Mouse (Mus musculus): ENCODE results near the gene Peli1.
A peak's percentile ranks its signal among the peaks of the same experiment; 100 is the strongest.

Peli1 gene

DNA sequence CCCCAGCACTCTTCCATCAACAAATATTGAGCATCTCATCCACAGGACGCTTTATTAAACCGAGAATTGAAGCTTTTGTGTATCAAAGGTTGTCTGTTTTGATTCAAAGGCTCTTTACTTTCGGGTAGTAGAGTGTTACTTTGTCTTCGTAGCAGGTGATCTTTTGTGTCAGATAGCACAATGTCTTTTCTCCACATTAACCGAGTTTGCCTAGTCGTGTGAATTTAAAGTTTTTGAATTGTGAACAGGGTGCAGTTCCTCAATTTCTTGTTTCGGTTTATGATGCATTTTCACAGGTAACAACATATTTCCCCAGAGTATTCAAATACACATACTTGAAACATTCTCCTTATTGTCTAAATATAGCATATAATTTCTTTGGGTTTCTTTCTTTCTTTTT is 1.5 kb downstream of the Peli1 start:
- DNase-seq (ENCODE audit: extremely low read depth, low read depth) = peak; percentile 47

- DNase-seq (ENCODE audit: extremely low read depth, low read depth) = no peak
Measured at GRCm38 (mm10) chr11:21093081-21093815, 2.2 kb downstream of the Peli1 start.

DNA sequence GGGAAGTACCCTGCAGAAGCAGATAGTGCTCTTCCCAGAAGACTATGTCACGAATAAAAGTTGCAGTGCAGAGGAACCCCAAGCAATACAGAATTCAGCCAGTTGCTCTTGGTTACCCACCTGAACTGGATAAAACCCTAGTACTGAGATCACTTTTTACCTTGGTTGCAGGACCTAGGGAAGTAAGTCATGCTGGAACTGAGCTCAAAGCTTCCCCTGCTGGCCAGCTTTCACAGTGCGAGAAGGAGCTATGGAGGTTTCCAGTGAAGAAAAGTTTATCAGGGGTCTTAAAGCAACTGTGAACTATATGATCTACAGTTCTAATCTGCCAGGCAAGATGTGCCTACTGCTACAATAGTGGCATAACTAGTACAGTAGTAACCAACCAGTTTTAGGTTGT is 5.5 kb downstream of the Peli1 start:
- no peak for DNase-seq (ENCODE audit: extremely low read depth, low read depth)

DNA sequence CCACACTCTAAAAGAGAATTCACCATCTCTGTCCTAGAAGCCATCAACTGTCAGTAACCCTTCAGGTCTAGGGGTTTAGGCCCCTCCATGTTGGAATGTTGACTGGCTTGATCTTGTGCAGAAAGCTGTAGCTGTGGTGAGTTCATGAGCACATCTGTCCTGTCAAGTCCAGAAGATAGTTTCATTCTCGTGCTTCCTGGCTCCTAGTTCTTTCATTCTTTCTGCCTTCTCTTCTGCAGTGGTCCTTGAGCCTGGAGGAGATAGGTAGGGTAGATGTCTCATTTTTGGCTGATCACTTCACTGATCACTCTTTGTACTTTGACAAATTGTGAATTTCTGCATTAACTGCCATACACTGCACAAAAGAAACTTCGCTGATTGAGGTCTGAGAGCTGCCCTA is 7.4 kb downstream of the Peli1 start:
- DNase-seq (ENCODE audit: extremely low read depth, low read depth) = no peak

DNA sequence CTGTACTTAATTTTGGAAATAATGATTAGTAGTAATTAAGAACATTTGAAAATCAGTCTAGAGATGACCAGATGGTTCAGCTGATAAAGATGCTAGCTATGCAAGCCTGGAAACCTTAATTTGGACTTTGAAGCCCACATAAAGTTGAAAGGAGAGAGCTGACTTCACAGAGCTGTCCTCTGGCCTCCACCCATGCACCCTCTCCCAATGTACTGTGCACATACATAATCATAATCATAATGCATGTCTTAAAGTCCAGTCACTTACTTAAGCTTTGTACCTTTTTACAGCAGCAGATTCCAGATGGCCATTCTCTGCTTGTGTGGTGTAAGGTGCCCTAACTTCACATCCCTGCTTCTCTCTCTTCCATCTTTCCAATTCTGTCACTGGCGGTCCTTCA is 9.6 kb downstream of the Peli1 start:
- DNase-seq (ENCODE audit: extremely low read depth, low read depth) = no peak

DNA sequence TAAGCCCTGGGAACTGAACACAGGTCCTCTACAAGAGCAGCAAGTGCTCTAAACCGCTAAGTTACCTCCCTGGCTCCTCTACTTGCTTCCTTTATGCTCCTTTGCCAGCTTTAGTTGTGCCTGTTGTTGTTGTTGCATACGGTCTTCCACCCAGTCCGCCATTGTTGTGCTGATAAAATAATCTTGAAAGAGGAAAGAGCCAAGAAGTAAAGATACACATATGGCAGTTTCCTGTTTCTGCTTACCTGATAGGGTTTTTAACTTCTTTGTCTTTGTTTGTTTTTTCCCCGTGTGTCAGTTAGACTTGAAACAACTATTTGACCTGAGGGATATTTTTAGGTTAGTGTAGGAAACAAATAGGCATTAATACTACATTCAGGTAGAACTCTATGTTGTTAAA is 10.2 kb downstream of the Peli1 start:
- no peak for DNase-seq (ENCODE audit: extremely low read depth, low read depth)

DNA sequence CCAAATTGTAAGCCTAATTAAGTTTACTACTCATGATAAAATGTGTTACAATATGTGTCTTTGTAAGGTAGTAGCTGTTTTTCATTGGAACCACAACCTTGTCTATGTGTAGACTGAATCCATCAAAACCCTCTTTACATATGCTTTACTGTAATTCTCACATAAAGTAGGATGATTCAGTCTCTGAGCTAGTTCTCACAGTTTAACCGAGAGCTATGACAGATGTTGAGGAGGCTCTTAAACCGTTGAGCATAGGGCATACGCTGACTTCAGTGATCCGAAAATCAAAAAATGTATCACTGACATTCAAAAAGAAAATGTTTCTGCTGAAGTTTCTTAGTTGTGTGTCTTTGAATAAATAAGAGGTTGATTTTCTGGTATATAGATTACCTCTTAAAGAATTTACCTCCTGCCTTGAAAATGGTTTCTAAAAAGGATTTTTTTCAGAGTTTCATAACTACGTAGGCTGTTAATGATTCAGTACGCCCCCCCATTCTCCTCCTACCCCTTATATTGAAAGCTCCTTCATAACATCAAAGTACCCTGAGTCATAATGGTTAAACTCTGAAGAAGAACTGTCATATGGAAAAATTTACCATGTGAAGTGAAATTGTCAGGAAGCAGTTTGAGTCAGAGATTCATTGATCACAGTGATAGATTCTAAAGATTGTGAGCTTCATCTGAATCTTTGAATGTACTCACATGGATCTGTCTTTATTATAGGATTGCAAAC is 11.3 kb downstream of the Peli1 start:
- no peak for DNase-seq (ENCODE audit: extremely low read depth, low read depth)

- no peak for DNase-seq (ENCODE audit: extremely low read depth, low read depth)
Measured at GRCm38 (mm10) chr11:21103186-21103585, 12.1 kb downstream of the Peli1 start.

- DNase-seq (ENCODE audit: extremely low read depth, low read depth) = no peak
Measured at GRCm38 (mm10) chr11:21105393-21105792, 14.3 kb downstream of the Peli1 start.

GRCm38 (mm10) chr11:21107120-21107519 is 16.0 kb downstream of the Peli1 start:
- no peak for DNase-seq (ENCODE audit: extremely low read depth, low read depth)

- DNase-seq (ENCODE audit: extremely low read depth, low read depth) = no peak
Measured at GRCm38 (mm10) chr11:21109279-21109678, 18.2 kb downstream of the Peli1 start.

- DNase-seq (ENCODE audit: extremely low read depth, low read depth) = no peak
Measured at GRCm38 (mm10) chr11:21114516-21114915, 23.4 kb downstream of the Peli1 start.

DNA sequence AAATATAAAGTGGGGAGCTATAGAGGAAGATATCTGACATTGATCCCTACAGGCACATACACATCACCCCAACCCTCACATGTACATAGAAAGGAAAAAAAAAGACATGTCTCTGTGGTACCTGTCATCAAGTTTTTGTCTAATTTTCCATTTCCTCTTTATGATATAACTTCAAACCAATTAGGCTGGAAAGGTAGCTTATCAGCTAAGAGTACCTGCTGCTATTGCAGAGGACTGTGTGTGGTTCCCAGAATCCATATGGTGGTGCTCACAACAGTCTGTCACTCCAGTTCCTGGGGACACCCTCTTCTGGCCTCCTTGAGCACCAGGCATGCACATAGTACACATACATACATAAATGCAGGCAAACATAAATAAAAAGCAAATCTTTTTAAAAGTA is 24.7 kb downstream of the Peli1 start:
- peak; percentile 60 for DNase-seq (ENCODE audit: extremely low read depth, low read depth)

DNA sequence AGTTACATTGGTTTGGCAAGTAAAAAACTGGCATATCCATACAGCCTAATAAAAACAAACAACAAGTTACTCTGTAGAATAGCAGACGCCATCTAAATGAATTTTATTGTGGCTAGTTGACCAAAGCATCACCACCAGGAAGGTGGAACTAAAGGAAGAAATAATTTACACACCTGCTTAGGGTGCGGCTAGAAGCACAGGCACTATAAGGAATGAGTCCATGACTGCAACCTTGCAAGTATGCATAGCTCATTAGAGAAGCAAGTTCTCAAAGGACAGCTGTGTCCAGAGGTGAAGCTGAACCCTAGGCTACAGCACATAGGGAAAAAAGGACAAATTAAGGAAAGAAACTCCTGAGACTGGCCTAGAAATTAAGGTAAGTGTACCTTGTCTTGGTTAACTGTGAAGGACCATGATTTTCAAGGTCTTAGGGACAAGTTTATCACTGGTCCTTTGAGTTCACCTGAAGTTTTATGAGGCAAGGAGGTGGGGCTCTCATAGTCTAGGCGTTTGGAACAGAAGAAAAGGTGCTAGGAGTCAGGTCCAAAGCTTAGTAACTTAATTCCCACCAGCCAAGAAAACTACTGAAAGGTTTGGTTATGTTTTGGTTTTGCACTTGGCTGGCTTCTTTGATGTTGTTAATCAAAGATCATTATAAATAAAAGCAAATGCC is 25.7 kb downstream of the Peli1 start:
- no peak for DNase-seq (ENCODE audit: extremely low read depth, low read depth)

DNA sequence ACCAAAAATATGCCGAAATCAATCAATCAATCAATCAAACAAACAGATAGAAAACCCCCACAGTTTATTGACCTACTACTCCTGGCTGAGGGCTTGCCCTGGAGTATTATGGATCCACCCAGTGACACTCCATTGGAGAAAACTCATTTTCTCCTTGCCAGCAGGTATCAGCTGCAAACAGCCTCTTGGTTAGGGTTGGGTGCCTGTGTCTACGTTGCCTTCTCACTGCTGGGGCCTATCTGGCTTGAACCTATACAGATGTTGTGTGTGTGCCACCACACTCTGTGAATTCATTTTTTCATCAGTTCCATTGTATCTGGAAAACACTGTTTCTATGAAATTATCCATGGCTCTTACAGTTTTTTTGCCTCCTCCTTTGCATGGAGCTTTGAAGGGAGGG is 30.6 kb downstream of the Peli1 start:
- DNase-seq (ENCODE audit: extremely low read depth, low read depth) = no peak

DNA sequence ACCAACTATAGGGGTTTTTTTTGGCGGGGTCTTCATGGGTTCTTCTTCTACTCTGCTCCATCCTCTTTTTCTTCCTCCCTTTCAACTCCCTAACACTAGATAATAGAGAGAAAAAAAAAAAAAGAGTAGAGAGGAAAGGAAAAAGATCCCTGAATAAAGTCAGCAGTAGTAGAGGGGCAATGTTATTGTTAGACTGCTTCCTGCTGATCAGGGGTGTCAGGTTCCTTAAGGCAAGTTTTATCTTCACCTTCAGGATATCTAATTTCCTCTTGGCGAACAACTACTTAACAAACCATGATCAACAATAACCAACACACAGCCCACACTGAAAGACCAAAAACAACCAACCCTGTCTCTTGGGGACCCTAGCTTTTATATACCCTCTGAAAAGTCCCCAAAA is 31.3 kb downstream of the Peli1 start:
- peak; percentile 20 for DNase-seq (ENCODE audit: extremely low read depth, low read depth)

- no peak for DNase-seq (ENCODE audit: extremely low read depth, low read depth)
Measured at GRCm38 (mm10) chr11:21131692-21132091, 40.6 kb downstream of the Peli1 start.

DNA sequence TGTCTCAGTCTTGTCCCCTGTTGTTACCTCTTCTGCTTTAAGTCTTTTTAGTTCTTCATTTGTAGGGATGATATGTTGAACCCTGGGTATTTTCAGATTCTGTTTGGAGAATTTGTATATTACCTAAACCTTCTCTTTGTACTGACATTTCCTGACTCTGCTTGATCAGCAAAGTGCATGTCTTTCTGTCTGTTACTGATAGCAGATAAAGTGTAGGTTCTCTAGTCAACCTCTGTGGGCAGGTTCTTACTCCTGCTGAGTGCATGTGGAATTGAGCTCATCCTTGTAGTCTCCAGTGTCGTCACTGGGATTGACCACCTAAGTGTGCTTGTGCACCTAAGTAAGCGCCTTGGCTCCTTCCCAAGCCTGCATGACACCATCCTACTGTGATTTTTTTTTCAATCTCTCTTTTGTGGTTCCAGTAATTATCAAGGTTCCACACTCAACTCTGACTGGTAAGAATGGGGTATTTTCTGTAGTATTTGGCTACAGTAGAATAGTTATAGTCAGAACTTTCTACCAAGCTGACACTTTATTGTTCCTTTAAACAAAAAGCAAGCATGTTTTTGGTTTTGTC is 43.9 kb downstream of the Peli1 start:
- peak; percentile 26 for DNase-seq (ENCODE audit: extremely low read depth, low read depth)

- DNase-seq (ENCODE audit: extremely low read depth, low read depth) = no peak
Measured at GRCm38 (mm10) chr11:21139453-21139852, 48.4 kb downstream of the Peli1 start.

DNA sequence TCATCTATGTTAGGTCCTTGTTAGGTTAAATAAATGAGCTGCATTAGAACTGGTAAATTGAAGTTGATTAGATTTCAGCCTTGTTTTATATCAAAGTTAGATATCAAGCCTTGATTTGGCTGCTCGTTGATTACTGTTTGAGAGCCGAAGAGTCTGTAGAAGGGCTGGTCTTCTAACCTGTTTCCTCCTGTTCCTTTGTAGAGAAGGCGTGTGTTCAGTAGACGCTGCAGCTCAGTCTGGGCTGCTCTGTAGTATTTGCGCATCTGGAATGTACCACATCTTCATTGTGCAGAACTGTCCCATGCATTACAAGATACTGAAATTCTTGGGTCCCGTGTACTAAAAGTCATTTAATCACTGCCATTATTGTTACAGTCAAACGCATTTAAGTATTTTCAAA is 50.2 kb downstream of the Peli1 start:
- no peak for DNase-seq (ENCODE audit: extremely low read depth, low read depth)

DNA sequence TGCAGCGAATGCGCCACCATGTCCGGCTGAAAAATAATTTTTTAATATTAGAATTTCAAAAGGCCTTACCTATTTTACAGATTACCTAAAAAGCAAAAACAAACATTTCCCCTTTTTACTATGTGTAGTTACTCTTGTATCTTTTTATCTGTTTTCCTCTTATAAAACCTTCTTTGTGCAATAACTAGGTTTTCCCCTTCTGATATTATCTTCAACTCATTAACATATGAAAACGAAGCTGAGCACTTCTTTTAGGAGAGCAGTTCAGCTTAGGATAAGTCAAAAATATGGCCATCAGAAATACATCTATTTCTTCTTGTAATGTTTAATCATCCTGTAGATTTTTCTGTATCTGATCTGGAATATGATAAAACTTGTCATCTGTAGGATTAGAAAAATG is 50.7 kb downstream of the Peli1 start:
- no peak for DNase-seq (ENCODE audit: extremely low read depth, low read depth)

- DNase-seq (ENCODE audit: extremely low read depth, low read depth) = no peak
Measured at GRCm38 (mm10) chr11:21149476-21149875, 58.4 kb downstream of the Peli1 start.

Data from MEL-GATA-1-ER (cell line).